Mouse (Mus musculus): ENCODE data around the gene Hoxa2. TPM values are rescaled to one million over a fixed set of nuclear protein-coding genes. Genes with fewer than 3 reads are reported as not detected.

The Hoxa2 gene
- total and polyA plus RNA-seq, 2 experiments from 2014 or later, result 0.42 TPM; not detected in 1

- H3K9ac ChIP-seq (replicated peaks; ENCODE audit: low read depth, low read length), result no peak overlapping the region
- peak; percentile 52; the same call in 1 of the 2 replicates for ATAC-seq (ENCODE audit: insufficient read depth, low read depth)
- H3K4me1 ChIP-seq (ENCODE audit: control insufficient read depth, insufficient read depth), result 0 out of 2 replicates have a peak, but pooled peaks cover 3% of the 10 kb centered on the region
- WGBS, result 2% methylated on average over 35 of the region's 35 CpGs
- H3K27me3 ChIP-seq (ENCODE audit: control insufficient read depth, insufficient read depth, low read length), result peaks cover 99% of the 10 kb centered on the region
- no peaks in the 10 kb centered on the region for H3K36me3 ChIP-seq (replicated peaks; ENCODE audit: control insufficient read depth, insufficient read depth, low read length)
- peak overlapping the region; percentile 19 for H3K4me3 ChIP-seq (ENCODE audit: low read depth, low read length)
- H3K9me3 ChIP-seq (replicated peaks; ENCODE audit: control insufficient read depth, low read length), result no peaks in the 10 kb centered on the region
- TF ChIP-seq CTCF (IDR thresholded peaks at IDR 0.05; ENCODE audit: low read depth) (no peak), EP300 (IDR thresholded peaks at IDR 0.05; ENCODE audit: low read depth) (no peak)
- peak overlapping the region; percentile 32 for H3K4me2 ChIP-seq (ENCODE audit: low read depth, low read length)
- no peak for DNase-seq (ENCODE audit: low spot score)
- no peak overlapping the region; the same call in 1 of the 2 replicates for H3K27ac ChIP-seq (ENCODE audit: low read depth)
These were observed 7.9 kb upstream of the Hoxa2 start for GRCm38 (mm10) chr6:52172501-52172900.

DNA sequence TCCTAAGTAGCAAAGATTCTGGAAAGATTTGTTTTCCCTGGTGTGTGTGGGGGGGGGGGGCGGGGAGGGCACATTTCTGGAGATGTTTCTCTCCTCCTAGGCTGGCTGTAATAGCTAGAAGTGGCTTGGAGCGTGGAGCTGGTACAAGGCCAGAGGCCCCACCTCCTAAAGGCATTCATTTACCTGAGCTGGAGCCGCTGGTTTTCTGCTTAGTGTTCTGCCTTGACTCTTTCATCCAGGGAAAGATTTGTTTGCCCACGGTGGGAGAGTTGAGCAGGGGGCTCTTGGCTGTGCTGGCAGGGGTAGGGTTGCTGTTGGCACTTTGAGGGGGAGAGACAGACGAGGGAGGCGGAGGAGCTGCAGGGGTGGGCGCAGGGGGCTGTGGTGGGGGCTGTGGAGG is 7.3 kb upstream of the Hoxa2 start:
- H3K27me3 ChIP-seq (ENCODE audit: control insufficient read depth, insufficient read depth, low read length), result peaks cover 99% of the 10 kb centered on the region
- no peaks in the 10 kb centered on the region for H3K36me3 ChIP-seq (replicated peaks; ENCODE audit: control insufficient read depth, insufficient read depth, low read length)
- TF ChIP-seq CTCF (IDR thresholded peaks at IDR 0.05; ENCODE audit: low read depth) (no peak), EP300 (IDR thresholded peaks at IDR 0.05; ENCODE audit: low read depth) (no peak)
- H3K4me3 ChIP-seq (ENCODE audit: low read depth, low read length), result peak overlapping the region; percentile 19
- no peaks in the 10 kb centered on the region for H3K9me3 ChIP-seq (replicated peaks; ENCODE audit: control insufficient read depth, low read length)
- H3K4me2 ChIP-seq (ENCODE audit: low read depth, low read length), result peak overlapping the region; percentile 32
- no peak overlapping the region; the same call in 1 of the 2 replicates for H3K27ac ChIP-seq (ENCODE audit: low read depth)
- no peak overlapping the region for H3K9ac ChIP-seq (replicated peaks; ENCODE audit: low read depth, low read length)
- 17% methylated on average over 7 of the region's 7 CpGs for WGBS
- ATAC-seq (ENCODE audit: insufficient read depth, low read depth) (no peak), DNase-seq (ENCODE audit: low spot score) (no peak)
- 0 out of 2 replicates have a peak, but pooled peaks cover 3% of the 10 kb centered on the region for H3K4me1 ChIP-seq (ENCODE audit: control insufficient read depth, insufficient read depth)

- Histone ChIP-seq H3K9me3 (replicated peaks; ENCODE audit: control insufficient read depth, low read length) (no peaks in the 10 kb centered on the region), H3K4me2 (ENCODE audit: low read depth, low read length) (no peak overlapping the region), H3K4me1 (ENCODE audit: control insufficient read depth, insufficient read depth) (0 out of 2 replicates have a peak, but pooled peaks cover 3% of the 10 kb centered on the region), H3K36me3 (replicated peaks; ENCODE audit: control insufficient read depth, insufficient read depth, low read length) (no peaks in the 10 kb centered on the region), H3K27me3 (ENCODE audit: control insufficient read depth, insufficient read depth, low read length) (peaks cover 99% of the 10 kb centered on the region), H3K27ac (ENCODE audit: low read depth) (no peak overlapping the region), H3K9ac (replicated peaks; ENCODE audit: low read depth, low read length) (no peak overlapping the region), H3K4me3 (ENCODE audit: low read depth, low read length) (no peak overlapping the region)
- WGBS, result 13% methylated on average over 4 of the region's 4 CpGs
- DNase-seq (ENCODE audit: low spot score), result no peak
- TF ChIP-seq CTCF (IDR thresholded peaks at IDR 0.05; ENCODE audit: low read depth) (no peak), EP300 (IDR thresholded peaks at IDR 0.05; ENCODE audit: low read depth) (no peak)
- no peak for ATAC-seq (ENCODE audit: insufficient read depth, low read depth)
These were observed 6.7 kb upstream of the Hoxa2 start for GRCm38 (mm10) chr6:52171331-52171730.

DNA sequence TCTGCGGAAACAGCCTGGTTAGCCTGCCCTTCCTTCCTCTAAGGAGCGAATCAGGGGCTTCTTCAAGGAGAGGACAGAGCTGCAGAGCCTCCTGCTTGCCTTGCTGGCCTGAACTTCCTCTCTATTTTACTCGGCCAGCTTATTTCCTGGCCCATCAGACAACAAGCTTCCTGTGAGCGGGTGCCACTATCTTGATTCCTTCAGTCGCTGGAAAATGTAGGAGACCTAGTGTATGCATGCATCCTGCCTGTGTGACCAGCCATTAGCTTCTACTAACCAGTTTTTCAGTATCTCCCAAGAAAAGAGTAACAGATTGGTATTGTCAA is 6.2 kb upstream of the Hoxa2 start:
- Histone ChIP-seq H3K9ac (replicated peaks; ENCODE audit: low read depth, low read length) (no peak overlapping the region), H3K4me2 (ENCODE audit: low read depth, low read length) (0 out of 2 replicates have a peak overlapping the region, but pooled peaks have one; percentile 17), H3K4me1 (ENCODE audit: control insufficient read depth, insufficient read depth) (0 out of 2 replicates have a peak, but pooled peaks cover 3% of the 10 kb centered on the region), H3K9me3 (replicated peaks; ENCODE audit: control insufficient read depth, low read length) (no peaks in the 10 kb centered on the region), H3K27ac (ENCODE audit: low read depth) (peak overlapping the region; percentile 46), H3K36me3 (replicated peaks; ENCODE audit: control insufficient read depth, insufficient read depth, low read length) (no peaks in the 10 kb centered on the region), H3K27me3 (ENCODE audit: control insufficient read depth, insufficient read depth, low read length) (peaks cover 99% of the 10 kb centered on the region), H3K4me3 (ENCODE audit: low read depth, low read length) (no peak overlapping the region)
- no peak for DNase-seq (ENCODE audit: low spot score)
- 0 out of 2 replicates have a peak, but pooled peaks have one; percentile 8 for ATAC-seq (ENCODE audit: insufficient read depth, low read depth)
- 8% methylated on average over 5 of the region's 5 CpGs for WGBS
- TF ChIP-seq CTCF (IDR thresholded peaks at IDR 0.05; ENCODE audit: low read depth) (no peak), EP300 (IDR thresholded peaks at IDR 0.05; ENCODE audit: low read depth) (no peak)

DNA sequence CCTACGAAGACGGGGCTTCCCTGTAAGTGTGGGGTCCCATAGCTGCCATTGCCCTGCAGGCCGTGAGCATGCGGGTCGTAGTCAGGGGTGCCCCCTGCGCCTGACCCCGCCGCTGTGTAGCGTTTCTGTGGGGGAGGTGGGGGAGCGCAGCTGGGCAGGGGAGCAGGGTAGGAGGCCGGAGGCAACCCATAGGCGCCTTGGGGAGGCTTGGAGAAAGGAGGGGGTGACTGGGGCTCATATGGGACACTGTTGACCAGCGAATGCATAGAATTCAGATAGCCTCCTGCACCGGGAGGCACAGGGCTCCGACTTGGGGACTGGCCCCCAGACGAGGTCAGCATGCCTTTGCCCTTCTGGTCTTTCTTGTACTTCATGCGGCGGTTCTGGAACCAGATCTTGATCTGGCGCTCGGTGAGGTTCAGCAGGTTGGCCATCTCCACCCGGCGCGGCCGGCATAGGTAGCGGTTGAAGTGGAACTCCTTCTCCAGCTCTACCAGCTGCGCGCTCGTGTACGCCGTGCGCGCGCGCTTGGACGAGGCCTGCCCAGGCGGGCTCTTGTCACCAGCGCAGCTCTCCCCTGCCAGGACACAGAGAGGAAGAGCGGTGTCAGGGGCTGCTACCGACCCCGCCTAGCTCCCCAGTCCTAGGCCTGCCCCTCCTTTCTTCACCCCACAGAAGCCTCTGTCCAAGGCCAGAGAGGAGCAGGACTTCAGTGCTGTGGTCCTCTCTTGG is 5.7 kb upstream of the Hoxa2 start:
- ATAC-seq (ENCODE audit: insufficient read depth, low read depth) (peak; percentile 33; the same call in 1 of the 2 replicates), DNase-seq (ENCODE audit: low spot score) (no peak)
- no peaks in the 10 kb centered on the region for H3K36me3 ChIP-seq (replicated peaks; ENCODE audit: control insufficient read depth, insufficient read depth, low read length)
- TF ChIP-seq CTCF (IDR thresholded peaks at IDR 0.05; ENCODE audit: low read depth) (no peak), EP300 (IDR thresholded peaks at IDR 0.05; ENCODE audit: low read depth) (no peak)
- H3K4me2 ChIP-seq (ENCODE audit: low read depth, low read length), result peak overlapping the region; percentile 17; the same call in 1 of the 2 replicates
- H3K27me3 ChIP-seq (ENCODE audit: control insufficient read depth, insufficient read depth, low read length), result peaks cover 99% of the 10 kb centered on the region
- H3K9ac ChIP-seq (replicated peaks; ENCODE audit: low read depth, low read length), result no peak overlapping the region
- WGBS, result 5% methylated on average over 39 of the region's 40 CpGs
- H3K27ac ChIP-seq (ENCODE audit: low read depth), result peak overlapping the region; percentile 46
- H3K4me3 ChIP-seq (ENCODE audit: low read depth, low read length), result no peak overlapping the region
- H3K4me1 ChIP-seq (ENCODE audit: control insufficient read depth, insufficient read depth), result 0 out of 2 replicates have a peak, but pooled peaks cover 3% of the 10 kb centered on the region
- H3K9me3 ChIP-seq (replicated peaks; ENCODE audit: control insufficient read depth, low read length), result no peaks in the 10 kb centered on the region

Data from heart, postnatal 0 days (tissue).